Mouse (Mus musculus) megakaryocyte progenitor cell, adult 5-6 weeks (primary cell): ENCODE results near the gene Prkce. TPM values are rescaled to one million over a fixed set of nuclear protein-coding genes. Genes with fewer than 3 reads are reported as not detected.

Experiments
- ATAC-seq: replicated peaks from 2 replicates; pipeline ENCODE4 v1.8.0; 2016; ENCODE audit warnings: mild to moderate bottlenecking, moderate TSS enrichment, inconsistent platforms; ENCODE audit not compliant: poor library complexity
- total RNA-seq, 2 experiments: library from RNA; stranded (forward) in 1 of 2; stranded (reverse) in 1 of 2; fragments of 157-497, 149-512 nt in 1 of 2; fragments of 200-1000 nt in 1 of 2; gene quantifications; 2 replicates each; pipeline versions ENCODE4 v1.2.3 to v1.2.4; 2015 to 2017

Gene Prkce
- total RNA-seq, 2 experiments from 2014 or later = 1.7 to 4.8 TPM

DNA sequence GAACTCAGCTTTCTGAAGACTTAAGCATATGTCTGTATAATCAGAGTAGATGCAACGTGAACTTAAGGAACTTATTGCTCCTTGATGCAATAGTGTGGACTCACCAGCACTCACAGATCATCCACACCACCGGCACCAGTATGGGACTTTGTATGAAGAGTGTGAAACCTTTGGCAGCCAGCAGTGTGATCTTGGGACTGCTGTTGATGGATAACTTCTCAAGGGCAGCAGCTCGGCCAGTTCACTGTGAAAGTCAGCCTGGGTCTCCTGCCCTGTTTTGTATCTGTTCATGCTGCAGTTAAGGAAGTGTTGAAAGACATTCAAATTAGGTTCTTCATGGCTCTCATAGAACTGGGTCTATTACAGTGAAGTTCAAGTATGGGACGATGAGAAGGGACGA is 230.1 kb downstream of the Prkce start:
- ATAC-seq = no peak

DNA sequence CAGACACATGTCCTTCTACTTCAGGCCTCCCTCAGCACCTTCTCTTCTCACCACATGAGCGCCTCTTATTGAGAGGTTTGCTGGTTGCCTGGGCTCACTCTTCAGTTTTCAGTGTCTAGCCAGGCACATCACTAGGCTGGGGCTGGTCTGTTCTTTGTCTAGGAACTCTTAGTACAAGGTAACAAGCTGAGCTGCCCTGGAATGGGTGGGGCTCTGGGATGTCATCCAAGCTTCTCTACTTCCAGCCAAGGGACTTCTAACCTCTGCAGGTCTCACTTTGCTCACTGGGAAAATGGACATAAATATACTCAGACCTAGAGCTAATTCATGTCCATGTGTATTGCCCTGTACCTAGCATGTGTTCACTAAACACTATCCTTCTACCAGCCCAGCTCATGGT is 230.6 kb downstream of the Prkce start:
- ATAC-seq = no peak

DNA sequence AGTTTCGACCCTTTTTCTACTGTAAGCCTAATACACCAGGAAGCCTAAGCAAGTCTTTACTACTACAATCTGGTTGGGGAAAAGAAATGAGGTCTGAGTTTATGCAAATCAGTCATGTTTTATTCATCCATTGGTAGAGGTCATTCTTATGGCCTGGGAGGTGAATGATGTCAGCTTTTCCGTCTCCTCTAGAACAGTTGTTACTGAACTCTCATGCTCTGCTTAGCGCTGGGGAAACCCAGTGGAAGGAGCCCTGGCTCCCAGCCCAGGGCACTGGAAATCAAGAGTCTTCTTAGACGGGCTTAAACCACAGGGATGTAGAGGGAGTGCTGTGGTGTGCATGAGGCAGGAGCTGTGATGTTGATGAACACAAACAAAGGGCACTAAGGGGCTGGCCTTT is 232.4 kb downstream of the Prkce start:
- no peak for ATAC-seq

DNA sequence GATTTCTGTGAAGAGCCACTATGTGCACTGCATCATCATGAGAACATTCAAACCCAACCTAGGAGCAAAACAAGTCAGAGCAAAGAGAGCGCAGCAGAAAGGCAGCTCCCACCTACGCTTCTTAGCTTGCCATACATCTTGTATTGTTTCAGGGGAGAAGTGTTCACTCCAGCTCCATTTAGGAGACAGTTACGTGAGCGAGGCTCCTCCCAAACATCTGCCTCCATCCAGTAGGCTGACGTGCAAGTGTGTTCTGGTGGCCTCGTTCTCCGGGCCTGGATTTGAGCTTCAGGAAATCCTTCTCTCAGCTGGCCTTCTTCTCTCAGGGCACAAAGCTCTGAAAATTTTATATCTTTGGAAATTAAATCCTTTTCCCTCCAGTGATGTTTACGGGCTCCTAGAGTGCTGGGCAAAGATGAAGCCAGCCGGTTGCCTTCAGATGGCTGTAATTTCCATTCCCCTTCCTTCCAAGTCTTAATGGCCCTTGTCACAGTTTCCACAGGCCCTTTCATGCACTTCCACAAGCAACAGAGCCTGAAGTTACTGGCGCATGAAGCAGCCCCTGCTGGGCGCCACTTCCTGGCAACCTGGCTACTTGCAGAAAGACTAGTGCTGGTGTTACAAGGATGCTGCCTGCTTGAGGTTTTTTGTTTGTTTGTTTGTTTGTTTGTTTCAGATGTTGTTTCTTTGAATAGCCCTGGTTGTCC is 237.4 kb downstream of the Prkce start:
- no peak for ATAC-seq

- ATAC-seq = peak; percentile 91
Measured at GRCm38 (mm10) chr17:86405644-86406043, 238.1 kb downstream of the Prkce start.

- ATAC-seq = no peak
Measured at GRCm38 (mm10) chr17:86407921-86408613, 240.5 kb downstream of the Prkce start.

- ATAC-seq = no peak
Measured at GRCm38 (mm10) chr17:86408614-86409006, 241.0 kb downstream of the Prkce start.

DNA sequence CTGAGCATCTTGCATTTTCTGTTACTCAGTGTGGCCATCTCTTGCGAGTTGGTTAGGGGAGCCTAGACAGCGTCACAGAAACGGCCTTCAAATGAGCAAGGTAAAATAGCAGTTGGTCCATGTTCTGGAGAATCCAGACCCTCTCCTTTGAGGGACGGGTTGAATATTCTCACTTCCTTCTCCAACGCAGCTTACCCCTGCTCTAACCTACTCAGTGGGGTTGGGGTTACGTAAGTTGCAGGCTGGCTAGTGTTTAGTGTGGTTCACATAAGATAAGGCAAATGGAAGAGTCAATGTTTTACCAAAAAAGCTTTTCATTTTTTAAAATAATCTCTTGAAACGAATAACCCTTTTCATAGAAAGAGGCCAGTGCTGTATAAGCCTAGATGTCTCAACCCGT is 241.9 kb downstream of the Prkce start:
- peak; percentile 43; the same call in 1 of the 2 replicates for ATAC-seq

GRCm38 (mm10) chr17:86410496-86410895 is 242.9 kb downstream of the Prkce start:
- ATAC-seq = no peak

- ATAC-seq = no peak
Measured at GRCm38 (mm10) chr17:86412141-86412540, 244.6 kb downstream of the Prkce start.

DNA sequence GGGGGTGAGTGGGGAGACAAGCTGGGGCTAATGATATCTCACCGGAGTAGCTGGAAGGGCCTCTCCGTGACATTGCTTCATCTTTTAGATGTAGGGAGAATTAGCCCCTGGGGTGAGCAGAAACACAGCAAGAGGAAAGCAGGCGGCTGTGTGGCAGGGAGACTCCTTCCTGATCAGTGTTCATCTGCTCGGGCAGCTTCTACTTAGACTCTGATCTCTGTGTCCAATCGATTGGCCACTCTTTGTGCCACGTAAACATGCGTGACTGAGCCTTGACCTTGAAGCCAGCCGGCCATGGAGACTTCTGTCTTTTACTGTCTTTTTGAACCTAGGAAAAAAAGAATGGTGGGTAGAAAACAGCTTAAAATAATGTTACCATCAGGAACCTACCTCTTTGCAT is 247.0 kb downstream of the Prkce start:
- no peak for ATAC-seq

DNA sequence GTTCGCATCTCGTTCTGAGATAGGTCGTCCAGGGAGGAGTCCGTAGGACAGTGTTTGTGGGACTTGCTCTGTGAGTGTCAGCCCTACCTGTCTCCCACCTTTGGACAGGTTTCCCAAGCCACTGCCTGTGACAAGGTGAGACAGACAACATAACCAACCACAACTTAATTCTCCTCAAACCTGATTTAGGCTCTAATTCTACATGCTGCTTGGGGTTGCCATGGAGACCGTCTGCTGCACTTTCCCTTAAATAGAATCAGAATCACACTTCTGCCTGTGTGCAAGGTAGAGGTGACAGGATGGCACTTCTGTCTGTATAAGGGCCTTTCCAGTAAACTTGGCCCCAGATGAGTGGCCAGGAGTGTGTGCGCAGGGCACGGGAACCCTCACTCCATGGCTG is 248.4 kb downstream of the Prkce start:
- ATAC-seq = no peak

DNA sequence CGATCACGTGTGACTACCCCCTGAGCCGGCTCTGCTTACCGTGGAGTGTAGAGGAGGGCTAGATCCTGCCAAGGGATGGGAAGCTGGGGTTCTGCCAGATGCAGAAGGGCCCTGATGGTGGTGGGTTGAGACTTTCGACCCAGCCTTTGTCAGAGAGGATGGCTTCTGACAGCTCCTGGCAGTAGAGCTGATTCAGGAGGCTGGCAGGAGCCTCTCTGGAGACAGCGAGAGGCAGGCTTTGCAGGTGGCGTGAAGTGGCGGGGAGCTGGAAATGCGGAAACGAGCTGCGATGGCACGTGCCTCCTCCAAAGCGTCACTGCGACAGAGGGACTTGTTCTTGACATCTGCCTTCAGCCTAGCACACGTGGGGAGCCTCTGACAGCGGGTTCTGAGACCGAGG is 250.7 kb downstream of the Prkce start:
- ATAC-seq = no peak

- ATAC-seq = no peak
Measured at GRCm38 (mm10) chr17:86419199-86419598, 251.6 kb downstream of the Prkce start.

DNA sequence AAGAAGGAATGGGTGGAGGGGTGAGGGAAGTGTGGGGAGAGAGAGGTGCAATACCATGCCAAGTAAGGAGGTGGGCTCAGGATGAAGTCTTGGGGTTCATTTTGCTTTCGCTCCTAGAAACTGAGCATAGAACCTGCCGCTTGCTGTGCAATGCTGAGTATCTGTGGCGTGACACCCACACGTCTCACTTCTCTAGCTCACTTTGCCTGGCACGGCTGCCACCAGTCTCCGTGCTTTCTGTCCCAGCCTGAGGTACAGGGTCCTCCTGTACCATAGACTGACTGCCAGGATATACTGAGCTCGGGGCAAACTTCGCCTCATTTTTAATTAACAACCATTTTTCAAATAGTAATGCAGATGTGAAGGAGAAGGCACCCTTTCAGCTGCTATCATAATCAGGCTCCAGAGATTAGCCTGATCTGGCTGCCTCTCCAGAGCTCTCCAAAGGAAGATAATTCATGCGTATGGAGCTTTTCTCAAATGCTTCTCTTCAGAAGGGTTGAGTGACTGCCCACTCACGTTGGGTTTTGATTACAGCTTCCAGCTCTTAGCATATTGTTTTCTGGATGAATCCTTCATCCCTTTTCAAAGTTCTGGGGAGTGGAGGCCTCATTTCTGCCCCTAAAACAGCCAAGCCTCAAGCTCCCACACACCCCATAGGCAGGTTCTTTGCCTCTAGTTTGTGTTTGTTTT is 253.2 kb downstream of the Prkce start:
- no peak for ATAC-seq

DNA sequence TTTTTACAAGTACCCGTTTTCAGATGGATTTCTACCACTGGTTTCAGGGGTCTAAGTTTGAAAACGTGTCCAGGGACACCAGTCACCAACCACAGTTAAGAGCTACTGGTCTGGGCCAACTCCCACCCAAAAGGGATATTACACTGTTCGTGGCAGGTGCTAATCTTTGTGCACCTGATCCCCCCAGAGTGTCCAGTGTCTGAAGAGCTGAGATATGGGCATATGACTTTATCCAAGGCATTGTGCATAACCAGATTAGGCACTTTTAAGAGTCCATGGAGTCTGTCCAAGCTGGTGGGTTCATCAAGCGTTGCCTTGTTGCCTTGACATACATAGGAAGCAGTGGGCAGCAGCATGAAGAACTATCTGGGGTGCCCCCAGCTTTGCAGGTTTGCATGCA is 254.4 kb downstream of the Prkce start:
- peak; percentile 58 for ATAC-seq

DNA sequence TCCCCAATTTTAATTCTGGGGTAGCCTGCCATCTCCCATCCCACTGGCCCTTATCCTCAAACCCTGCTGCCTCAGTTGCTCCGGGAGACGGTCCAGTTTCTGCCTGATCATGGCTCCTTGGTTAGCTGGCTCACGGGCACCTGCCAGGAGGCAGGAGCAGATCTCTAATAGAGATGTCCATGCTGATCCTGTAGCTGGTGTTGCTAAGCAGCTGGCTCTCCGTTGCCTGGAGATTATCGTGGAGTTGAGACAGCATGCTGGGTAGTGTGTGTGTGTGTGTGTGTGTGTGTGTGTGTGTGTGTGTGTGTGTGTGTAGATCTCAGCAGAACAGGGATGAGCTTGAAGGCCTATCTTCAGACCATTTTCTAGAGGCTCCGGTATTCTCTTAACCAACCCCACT is 262.3 kb downstream of the Prkce start:
- no peak for ATAC-seq

DNA sequence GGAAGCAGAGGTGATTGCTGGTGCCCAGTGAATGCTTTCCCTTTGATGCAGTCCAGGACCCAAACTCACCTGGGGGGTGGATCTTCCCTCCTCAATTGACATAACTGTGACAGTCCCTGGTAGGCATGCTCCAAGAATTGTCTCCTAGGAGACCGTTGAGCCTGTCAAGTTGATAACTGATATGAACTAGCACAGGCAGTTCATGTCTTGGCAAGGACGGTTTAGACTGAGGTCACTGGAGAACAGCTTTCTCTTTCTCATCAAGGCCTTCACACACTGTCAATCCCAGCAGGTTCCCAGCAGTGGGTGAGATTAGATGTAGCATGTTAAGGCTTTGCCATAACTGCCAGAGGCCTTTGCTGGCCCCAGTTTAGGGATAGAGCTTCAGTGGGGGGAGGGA is 265.5 kb downstream of the Prkce start:
- peak; percentile 51 for ATAC-seq

- ATAC-seq = no peak
Measured at GRCm38 (mm10) chr17:86433813-86434212, 266.2 kb downstream of the Prkce start.

- ATAC-seq = no peak
Measured at GRCm38 (mm10) chr17:86434781-86435180, 267.2 kb downstream of the Prkce start.

GRCm38 (mm10) chr17:86435570-86435969 is 268.0 kb downstream of the Prkce start:
- peak; percentile 15; the same call in 1 of the 2 replicates for ATAC-seq

DNA sequence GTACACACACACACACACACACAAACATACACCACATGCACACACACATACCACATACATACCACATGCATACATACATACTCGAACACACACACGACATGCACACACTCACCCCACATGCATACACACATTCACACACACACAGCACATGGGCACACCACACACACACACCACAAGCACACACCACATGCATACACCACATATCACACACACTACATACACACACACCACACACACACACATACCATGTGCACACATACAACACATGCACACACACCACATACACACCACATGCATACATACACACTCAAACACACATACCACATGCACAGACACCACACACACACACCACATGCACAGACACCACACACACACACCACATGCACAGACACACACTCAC is 268.4 kb downstream of the Prkce start:
- ATAC-seq = no peak
